Mouse (Mus musculus): ENCODE measurements around the gene Gmds.

Gene Gmds

DNA sequence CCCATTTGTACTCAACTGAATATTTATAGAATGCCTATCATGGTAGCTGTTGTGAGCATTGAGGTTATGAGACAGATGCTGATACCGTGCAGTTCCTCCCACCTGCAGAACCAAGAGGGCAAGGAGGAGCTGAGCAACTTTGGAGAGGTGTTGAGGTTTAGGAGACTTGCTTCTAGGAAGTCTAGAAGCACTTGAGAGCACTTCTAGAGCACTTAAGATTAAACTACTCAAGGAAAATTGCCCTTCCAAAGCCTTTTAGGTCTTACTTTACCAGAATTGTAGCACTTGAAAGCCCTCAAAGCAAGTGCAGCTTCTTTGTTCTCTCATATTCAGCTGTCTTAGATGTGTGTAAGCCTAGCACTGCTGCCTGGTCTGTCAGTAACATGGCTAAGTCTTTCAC lies 409.2 kb downstream of the Gmds start:
- no peak for DNase-seq

DNA sequence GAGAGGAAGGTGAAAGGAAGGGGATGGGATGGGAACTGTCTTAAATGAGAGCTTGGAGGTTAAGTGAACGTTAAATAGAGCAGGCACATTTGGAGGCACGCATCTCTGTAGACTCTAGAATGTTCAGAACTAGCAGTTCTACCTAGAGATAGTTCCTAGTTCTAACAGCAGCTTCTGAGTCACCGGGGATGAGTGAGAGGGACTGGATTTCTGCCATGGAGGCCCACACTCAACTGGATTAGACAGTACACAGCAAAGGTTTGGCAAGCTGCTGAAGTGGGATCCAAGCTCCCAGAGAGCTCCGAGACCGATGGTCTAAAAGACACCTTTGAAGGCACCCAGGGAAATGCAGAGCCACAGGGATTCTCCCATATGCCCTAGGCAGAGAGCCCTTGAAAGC lies 411.9 kb downstream of the Gmds start:
- DNase-seq: no peak

DNA sequence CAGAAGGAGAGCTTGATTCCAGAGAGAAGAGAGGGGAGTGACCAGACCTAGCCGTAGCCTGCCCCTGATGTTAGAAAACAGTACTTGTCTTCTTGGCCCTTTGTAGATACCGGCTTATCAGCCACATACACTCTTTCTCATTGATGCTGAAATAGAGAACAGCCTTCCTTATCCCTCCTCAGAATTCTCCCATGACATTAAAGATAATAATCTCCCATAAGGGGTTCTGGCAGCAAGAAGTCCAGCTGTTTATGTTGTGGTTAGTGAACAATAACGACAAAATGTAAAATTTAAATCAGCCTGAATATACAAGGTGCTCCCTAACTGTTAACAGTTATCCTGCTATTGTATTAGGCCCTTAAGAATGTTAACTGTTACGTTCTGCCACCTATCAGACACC lies 414.0 kb downstream of the Gmds start:
- no peak for DNase-seq

DNA sequence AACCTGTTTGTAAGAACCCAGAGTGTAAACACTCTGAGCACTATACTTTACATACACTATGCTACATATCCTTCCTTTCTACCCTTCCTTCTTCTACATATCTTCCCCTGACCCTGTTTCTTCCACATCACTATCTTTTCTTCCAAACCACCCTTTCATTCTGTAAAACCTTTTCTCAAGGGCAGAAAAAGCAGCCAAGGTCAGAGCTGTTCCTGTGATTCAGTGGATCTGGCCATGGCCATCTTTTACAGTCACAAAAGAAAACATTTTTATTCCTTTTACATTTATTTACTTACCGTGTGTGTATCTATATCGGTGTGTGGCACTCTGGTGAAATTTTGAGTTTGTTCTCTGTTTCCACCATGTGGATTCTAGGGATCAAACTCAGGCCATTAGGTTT lies 418.8 kb downstream of the Gmds start:
- DNase-seq: no peak

DNA sequence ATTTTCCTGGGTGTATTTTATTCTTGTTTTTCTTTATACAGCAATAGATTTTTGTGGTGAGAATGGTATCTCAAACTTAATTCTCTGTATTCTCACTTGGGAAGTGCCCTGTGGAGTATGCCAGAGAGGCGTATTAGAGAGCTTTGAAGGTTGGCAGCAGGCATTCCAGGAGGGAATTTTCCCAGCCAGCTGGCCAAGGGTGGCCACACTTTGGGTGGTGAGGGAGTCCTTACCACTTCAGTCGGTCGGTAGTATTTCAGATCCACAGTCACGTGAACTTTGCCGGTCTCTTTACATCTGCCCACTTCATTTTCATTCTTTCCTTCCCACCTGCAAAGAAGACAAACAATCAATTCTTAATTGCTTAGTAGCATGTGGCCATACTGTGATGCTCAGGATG lies 421.2 kb downstream of the Gmds start:
- no peak for DNase-seq

DNA sequence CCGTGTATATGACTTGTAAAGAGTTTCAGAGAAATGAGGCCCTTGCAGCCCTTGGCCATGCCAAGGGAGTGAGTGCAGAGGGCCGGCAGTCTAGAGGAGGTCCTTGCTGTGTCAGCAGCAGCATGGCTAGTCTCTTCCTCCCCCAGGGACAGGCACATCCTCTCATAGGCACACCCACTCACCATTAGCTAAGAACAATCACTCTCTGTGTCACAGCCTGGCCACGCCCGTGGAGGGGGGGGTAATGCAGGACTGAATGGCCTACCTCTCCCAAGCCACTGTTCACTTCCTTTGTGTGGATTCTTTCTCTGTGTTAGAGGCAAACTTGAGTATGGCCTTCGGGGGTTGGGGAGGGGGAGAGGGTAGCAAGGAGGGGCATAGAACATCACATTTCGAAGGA lies 422.8 kb downstream of the Gmds start:
- DNase-seq: no peak

DNA sequence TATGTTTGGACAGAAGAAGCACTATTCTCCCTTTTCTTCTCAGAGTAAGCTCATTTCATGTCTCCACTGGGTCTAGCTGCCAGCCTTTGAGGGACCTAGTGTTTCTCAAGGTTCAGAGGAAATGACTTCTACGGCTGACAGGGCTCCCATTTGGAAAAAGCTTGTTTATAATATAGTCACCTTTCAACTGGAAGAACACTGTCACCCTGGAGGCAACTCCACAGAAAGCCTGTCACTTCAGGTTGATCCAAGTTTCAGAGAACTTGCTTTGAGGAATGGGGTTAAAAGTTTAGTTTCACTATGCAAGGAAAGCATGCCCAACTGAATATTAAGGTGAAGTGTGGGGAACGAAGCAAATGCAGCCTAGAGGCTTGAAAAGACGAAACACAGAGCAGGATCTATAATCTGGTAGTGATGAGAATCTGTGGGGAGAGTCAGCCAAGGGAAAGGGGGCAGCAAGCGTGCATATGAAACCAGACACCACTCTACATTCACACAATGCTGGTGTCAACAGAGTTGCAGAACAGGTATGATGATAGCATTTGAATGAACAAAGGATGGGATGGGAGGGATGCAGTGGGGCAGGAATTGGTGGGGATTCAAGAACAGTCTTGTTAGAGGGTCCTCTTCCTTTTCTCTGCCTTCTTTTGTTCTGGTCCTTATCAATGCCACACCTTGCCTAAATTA lies 423.5 kb downstream of the Gmds start:
- DNase-seq: no peak

DNA sequence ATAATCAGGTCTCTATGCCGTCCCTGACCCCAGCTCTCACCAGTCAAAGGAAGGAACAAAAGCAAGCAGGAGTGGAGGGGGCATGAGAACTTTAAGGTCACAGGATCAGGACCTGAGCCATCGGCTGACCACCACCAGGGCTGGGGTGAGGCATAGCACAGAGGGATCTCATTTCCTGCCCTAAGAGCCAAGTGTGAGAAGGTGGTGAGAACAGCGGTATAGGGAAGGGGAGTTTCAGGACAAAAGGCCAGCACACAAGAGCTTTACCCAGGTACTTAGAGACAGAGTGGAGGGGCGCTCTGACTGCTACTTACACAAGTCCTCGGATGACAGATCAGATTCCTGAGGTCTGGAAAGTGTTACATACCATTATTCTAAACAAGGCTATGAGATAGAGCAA lies 426.6 kb downstream of the Gmds start:
- no peak for DNase-seq

DNA sequence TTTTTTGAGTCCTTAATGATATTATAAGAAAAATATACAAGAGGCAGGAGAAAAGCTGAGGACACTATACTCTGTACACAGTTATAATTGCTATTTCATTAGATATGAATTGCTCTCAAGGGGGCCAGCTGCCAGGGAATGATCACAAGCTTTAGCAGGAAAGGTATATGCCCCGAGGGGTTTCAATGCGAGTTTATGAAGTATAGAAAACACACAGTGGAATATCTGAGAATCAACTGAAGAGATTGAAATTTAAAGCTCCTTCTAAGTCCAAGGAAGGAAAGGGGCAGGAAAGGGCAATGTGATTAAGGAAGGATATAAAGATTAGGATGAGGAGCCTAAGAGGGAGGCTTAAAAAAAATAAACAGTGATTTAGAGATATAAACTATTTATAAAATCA lies 427.2 kb downstream of the Gmds start:
- no peak for DNase-seq

DNA sequence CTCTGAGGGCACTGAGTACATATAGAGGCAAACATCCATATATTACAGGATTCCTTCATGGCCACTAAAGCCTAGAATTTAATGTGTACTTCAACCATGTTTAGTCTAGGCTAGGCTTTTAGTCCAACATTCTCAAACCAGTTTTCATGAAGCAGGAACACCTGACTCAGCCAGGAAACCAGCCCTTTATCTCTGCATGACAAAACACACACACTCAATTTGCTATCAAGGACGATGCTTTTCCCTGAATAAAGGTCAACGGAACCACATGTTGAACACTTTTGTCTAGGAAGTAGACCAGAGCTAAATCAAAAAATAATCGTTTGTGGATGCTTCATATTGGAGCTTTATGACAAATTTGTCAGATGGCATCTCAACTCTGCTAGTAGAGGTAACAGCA lies 429.5 kb downstream of the Gmds start:
- no peak for DNase-seq

DNA sequence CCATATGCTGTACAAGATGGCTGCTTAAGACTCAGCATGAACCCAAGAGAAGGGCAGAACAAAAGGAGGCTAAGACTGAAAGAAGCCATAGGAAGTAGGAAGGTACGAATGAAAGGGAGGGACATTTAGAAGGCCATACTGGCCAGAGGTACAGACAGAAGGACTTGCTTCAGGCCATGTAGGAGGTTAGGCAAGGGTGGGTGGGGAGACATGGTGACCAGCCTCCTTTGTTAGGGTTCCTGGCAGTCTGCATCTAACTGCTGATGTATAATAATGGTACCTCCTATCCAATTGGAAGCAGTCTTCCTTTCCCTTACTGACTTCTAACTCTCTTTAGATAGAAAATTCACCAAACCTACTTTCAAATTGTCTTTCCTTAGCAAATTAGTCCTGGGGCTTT lies 432.0 kb downstream of the Gmds start:
- no peak for DNase-seq

DNA sequence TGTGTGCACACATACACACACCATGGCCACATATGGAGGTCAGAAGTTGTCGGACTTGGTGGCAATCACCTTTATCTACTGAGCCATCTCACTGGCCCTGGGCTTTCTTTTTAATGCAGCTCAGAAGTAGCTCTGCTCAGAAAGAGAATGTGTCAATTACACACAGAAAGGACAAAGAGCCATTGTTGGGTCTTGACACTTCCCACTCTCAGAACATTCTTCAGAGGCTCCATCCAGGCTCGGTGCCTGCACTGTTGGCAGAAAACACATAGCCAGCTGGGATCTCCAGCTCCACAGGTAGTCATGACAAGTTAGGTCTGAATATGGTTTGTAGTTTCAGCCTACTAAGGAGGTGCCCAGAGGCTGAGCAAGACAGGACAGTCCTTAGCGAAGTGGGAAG lies 438.3 kb downstream of the Gmds start:
- DNase-seq: no peak

DNA sequence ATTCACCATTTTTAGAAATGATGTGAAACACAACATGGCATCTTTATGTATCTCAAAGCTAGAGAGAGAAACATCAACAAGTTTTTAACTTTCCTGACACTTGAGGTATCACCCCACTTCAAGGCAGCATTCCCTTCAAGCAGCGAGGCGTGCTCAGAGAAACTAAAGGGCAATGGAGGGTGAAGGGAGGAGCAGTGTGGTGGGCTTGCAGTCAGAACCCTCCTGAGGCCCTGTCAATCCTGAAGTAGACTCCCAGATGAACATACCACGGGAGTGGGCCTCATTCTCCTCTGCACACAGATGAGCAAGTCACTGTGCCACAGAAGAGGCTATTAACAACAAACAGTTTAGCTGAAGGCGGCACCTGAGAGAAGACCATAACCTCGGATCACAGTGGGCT lies 439.1 kb downstream of the Gmds start:
- no peak for DNase-seq

DNA sequence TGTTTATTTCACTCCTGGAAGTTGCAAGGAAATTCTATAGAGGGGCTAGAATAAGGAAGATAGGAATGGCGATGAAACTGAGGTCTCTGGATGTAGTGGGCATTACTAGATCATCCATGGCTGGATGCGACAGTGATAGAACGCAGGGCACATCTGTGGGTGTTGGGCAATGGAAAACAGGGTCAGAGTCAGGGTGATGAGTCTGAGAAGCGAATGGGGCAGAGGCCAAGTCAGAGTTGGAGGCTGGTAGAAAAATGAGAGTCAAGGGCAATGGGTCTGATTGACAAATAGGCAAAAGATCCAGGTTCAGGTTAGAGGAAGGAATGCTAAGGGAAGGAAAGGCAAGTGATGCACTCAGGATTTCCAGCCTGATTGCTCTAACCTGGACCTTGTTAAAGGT lies 441.0 kb downstream of the Gmds start:
- DNase-seq: no peak

DNA sequence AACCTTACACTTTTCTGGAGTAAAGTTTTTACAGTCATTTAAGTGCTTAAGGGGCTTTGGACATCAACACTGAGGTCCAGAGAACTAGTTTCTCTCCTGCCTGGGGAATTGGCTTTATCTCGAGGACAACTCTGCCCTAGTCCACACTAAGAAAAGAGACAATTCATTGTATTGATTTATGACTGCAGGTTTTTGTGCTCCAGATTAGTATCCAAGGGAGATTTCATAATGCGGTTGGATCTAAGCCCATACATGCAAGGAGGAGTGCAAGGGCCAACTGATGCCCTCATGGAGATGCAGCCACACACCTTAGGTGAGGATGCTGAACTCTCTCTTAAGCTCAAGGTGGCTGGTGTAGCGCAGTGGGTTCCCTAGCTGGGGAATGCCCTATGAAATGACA lies 444.0 kb downstream of the Gmds start:
- DNase-seq: no peak

DNA sequence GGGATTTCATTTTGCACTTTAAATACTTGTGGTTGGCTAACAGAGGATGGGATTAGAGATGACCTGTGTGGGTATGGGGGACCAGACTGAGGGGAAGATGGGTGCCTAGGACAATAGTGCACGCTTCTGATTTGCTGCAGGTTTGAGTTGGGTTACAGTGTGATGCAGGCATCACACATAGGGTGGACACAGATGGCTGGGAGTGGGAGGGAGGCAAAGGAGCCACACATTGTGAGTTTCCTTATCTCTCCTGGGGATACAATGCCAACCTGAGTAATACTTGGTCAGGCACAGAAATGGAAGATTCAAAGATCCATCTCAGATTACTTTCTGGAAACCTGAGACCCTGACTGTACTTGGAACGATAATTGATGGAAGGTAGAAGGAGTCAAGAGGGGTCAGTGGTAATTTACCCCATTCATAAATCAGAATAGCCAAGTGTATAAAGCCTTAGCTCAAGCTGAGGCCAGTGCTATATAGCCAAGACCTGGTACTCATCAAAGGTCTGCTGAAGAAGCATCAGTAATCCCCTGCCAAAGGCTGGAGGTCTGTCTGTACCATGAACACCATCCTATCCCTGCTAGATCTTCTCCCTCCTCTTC lies 445.5 kb downstream of the Gmds start:
- DNase-seq: no peak

DNA sequence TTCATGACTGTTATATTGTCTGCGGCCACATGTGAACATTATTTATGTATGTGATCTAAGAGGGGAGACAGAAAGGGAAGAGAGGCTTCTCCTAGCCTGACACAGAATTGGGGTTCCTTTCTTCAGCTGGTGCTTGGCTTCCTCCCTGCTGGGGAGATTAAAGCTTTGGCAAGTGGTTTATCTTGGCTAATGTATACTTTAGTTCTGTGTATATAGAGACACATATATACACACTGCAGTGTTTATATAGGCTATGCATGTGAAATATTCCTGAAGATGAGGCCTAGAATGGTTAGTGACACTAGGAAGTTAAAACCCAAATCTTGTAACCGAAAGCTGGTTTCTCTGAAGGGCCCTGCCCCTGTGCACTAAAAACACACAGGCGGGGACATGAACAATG lies 450.0 kb downstream of the Gmds start:
- no peak for DNase-seq

DNA sequence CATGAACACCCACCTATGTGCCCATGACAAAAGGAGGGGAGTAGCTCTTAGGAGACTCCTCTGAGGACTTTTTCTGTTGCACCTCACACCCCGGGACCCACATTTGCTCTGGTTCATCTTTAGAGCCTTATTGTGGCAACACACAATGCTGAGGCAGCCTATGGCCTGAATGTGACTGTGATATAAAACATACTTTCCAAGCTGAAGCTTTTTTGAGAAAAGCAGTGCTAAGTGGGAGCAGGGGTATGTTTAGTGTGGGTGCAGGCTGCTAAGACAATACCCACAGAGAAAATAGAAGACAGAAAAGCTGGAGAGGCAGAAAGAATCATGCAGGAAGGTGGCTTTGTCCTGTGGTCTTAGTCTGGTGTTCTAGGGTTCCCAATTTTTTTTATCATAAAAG lies 452.8 kb downstream of the Gmds start:
- no peak for DNase-seq

DNA sequence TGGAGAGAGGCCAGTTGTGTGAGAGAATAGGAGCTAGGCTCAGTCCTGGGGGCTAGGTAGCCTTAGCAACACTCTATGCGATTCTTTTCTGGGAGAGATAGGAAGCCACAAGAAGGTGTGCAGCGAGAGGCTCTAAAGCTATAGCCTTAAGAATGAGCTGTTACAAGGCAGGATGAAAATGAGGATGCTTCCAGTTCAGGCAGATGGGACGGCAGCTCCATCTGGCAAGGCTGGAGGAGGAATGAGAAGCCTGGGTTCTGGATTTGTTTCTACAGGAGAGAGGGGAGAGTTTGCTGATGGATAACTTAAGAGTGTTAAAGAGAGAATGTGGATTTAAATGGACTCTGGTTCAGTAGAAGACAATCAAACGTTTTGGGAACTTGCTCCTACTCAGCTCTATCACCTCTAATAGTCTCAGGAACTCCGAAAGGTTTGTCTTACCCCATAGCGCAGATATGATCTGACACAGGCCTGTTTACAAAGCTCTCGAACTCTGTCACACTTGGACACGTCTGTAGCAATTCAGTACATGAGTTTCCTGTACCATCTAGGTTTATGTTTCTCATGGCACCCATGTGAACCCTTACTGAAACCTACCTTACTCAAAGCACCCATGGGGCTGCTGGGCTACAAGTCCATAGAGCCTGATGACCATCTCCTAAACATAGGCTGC lies 459.6 kb downstream of the Gmds start:
- DNase-seq: no peak

DNA sequence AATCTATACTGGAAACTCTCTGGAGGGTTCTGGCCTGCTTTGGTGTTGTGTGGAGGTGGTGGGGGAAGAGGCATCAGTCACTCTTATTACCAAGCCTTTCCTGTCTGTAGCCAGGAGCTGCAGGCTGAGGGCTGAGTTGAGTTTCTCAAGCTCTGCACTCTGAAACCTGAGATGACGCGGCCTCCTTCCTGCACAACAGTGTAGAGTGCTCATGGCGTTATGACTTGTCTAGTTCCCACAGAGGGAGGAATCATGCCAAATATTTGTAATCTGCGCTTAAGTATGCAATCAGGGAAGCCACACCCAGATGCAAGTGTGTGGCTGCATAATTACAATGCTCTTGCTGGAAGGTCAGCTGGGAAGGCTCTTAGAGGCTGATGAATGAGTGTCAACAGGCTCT lies 461.5 kb downstream of the Gmds start:
- DNase-seq: no peak

DNA sequence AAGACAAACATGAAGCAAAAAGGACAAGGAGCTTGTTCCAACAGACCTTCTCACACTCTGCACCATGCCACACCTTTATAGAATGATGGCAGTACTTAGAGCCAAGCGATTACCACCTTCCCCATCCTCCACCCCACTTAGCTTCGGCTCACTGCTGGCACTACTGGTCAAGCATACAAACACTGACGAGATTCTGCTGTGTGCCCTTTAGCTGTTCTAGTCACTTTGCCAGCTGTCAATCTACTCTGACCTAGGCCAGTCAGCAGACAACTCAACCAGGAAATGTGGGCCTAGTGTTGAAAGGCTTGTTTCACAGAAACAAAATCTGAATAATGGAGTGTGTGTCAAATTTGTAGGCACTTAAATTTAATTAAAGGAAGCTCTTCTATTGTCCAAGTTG lies 464.1 kb downstream of the Gmds start:
- DNase-seq: no peak

DNA sequence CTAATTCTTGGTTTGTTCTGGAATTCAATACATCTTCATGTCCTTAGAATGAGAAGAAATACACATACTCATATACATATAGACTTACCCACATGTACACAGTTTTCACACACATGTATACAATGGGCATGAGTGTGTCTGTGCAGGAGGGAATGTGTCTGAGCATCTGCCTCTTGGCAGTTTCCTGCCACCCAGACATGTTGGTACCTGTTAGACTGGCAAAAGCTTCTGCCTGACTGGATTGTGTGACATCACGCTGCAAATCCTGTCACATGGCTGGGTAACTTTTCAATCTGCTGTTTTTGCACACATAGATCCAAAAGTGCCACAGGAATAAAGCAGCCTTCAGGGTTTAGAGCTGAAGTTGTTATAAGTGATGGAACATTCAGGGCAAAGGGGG lies 465.3 kb downstream of the Gmds start:
- no peak for DNase-seq

DNA sequence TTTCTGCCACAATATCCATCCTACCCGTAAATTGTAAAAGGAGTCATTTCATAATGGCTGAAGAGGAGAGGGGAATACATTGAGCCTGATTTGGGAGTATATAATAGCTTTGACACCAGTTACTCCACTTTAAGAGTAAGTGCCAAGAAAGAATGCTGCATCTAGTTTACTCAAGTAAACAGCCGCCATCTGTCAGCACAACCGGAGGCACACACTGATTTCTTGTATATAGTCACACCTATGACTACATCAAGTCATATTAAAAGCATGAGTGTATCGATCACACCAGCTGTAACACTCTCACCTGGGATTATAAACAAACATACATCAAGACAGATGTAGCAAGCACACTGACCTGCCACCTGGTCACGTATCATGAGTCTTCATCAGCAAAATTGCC lies 473.8 kb downstream of the Gmds start:
- DNase-seq: no peak

DNA sequence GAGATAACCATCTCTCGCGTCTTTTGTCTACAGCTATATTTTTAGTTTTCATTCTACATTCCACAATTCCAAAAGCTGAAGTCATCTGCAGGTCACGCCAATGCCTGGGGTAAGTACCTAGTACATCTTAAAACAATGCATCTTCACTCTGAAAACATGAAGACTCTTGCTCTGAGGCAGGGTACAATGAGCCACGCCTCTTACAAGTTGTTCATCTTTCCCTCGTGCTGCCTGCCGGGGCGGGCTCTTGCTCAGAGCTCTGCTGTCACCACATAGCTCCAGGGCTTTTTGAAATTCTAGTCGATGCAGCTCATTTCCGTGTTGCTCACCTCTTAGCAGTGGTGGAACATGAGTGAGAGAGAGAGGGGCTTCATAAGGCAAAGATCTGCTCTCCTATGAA lies 475.1 kb downstream of the Gmds start:
- no peak for DNase-seq

DNA sequence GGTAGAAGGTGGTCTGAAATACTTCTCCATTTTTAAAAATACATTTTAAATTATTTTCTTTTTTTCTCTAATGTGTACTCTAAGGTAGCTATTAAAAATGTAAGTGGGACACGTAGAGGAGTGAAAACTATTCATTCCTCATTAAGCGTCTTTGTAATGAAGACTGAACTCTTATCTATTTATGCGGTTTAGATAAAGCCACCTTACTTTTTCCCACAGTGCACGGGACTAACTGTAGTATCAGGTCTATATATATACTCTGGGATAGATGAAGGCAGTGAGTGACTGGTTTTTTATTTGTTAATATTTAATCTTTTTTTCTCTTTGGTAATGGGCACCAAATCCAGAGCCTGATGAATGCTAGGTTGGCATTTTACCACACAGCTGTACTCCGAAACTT lies 478.3 kb downstream of the Gmds start:
- DNase-seq: no peak
